Mouse (Mus musculus): ENCODE results near the gene Rnf225. TPM values are rescaled to one million over a fixed set of nuclear protein-coding genes. Genes with fewer than 3 reads are reported as not detected.

The Rnf225 gene
- polyA plus RNA-seq, 1 experiment from 2014 or later, result 2.3 TPM

- no peaks in the 10 kb centered on the region for H3K36me3 ChIP-seq (ENCODE audit: control insufficient read depth, insufficient read depth, low read length)
Observed at GRCm38 (mm10) chr7:12943488-12943887, 16.3 kb downstream of the Rnf225 start.

DNA sequence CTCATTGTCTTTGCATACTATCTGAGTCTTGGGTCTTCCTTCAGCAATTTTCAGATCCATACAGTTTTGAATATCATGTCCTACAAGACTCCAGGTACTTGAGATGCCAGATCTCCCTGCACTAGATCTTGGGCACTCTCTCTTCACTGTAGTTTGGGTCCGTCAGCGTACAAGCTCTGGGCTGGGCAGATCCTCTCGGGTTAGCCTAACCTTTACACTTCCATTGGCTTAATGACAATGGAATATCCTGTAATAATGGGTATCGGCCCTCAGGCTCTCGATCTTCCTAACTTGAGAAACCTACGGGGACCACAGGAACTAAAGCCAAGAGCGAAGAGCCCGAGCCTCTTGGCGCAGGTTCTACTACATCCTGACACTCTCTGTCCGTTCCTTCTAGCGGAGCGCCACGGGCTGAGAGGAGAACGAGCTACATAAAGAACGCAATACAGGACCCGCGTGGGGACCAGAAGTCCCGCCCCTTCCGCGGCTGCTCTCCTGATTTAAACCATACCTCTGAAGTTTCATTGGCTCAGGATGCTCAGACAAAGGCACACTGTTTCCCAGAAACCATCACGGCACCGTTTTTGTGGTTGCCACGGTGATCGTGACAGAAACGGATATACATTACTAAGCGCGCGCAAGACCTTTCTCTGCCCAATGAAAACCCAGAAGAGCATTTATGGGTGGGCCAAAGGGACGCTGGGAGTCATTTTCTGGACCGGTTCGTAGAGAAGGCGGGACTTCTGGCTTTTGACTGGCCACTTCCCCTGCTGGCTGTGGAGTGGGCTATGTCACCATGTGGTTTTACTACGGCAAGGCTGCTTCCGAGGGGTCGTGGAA lies 22.0 kb downstream of the Rnf225 start:
- Histone ChIP-seq H3K9me3 (replicated peaks; ENCODE audit: control insufficient read depth, low read length) (no peaks in the 10 kb centered on the region), H3K4me1 (ENCODE audit: control insufficient read depth, insufficient read depth, low read length) (peaks cover 4% of the 10 kb centered on the region; the same call in 1 of the 2 replicates), H3K27ac (ENCODE audit: low read length) (peak overlapping the region; percentile 82), H3K9ac (ENCODE audit: low read length) (peak overlapping the region; percentile 74), H3K36me3 (ENCODE audit: control insufficient read depth, insufficient read depth, low read length) (no peaks in the 10 kb centered on the region), H3K4me2 (ENCODE audit: low read depth, low read length) (peak overlapping the region; percentile 72), H3K4me3 (replicated peaks; ENCODE audit: low read length) (peak overlapping the region; percentile 47), H3K27me3 (ENCODE audit: control insufficient read depth, insufficient read depth, low read length) (no peaks in the 10 kb centered on the region)
- ATAC-seq (ENCODE audit: insufficient read depth, low FRiP score), result peak; percentile 99
- WGBS, result 10% methylated on average over 35 of the region's 35 CpGs

More at GRCm38 (mm10) chr7:12943488-12943887, 16.3 kb downstream of the Rnf225 start:
- no peak overlapping the region for H3K27ac ChIP-seq (ENCODE audit: low read length)
- no peaks in the 10 kb centered on the region for H3K9me3 ChIP-seq (replicated peaks; ENCODE audit: control insufficient read depth, low read length)
- no peak overlapping the region for H3K9ac ChIP-seq (ENCODE audit: low read length)
- no peaks in the 10 kb centered on the region for H3K4me1 ChIP-seq (ENCODE audit: control insufficient read depth, insufficient read depth, low read length)
- no peak for ATAC-seq (ENCODE audit: insufficient read depth, low FRiP score)
- no peak overlapping the region for H3K4me3 ChIP-seq (replicated peaks; ENCODE audit: low read length)
- H3K27me3 ChIP-seq (ENCODE audit: control insufficient read depth, insufficient read depth, low read length), result no peaks in the 10 kb centered on the region
- no peak overlapping the region for H3K4me2 ChIP-seq (ENCODE audit: low read depth, low read length)

GRCm38 (mm10) chr7:12949872-12950229 lies 22.6 kb downstream of the Rnf225 start:
- no peaks in the 10 kb centered on the region for H3K36me3 ChIP-seq (ENCODE audit: control insufficient read depth, insufficient read depth, low read length)
- peak overlapping the region; percentile 72 for H3K4me2 ChIP-seq (ENCODE audit: low read depth, low read length)
- peak; percentile 25 for ATAC-seq (ENCODE audit: insufficient read depth, low FRiP score)
- 3% methylated on average over 16 of the region's 16 CpGs for whole genome bisulfite sequencing
- peak overlapping the region; percentile 69 for H3K27ac ChIP-seq (ENCODE audit: low read length)
- peak overlapping the region; percentile 47 for H3K4me3 ChIP-seq (replicated peaks; ENCODE audit: low read length)
- peaks cover 4% of the 10 kb centered on the region; the same call in 1 of the 2 replicates for H3K4me1 ChIP-seq (ENCODE audit: control insufficient read depth, insufficient read depth, low read length)
- H3K9ac ChIP-seq (ENCODE audit: low read length), result peak overlapping the region; percentile 74
- no peaks in the 10 kb centered on the region for H3K27me3 ChIP-seq (ENCODE audit: control insufficient read depth, insufficient read depth, low read length)
- H3K9me3 ChIP-seq (replicated peaks; ENCODE audit: control insufficient read depth, low read length), result no peaks in the 10 kb centered on the region

- Histone ChIP-seq H3K4me2 (ENCODE audit: low read depth, low read length) (no peak overlapping the region), H3K4me3 (replicated peaks; ENCODE audit: low read length) (no peak overlapping the region), H3K27me3 (ENCODE audit: control insufficient read depth, insufficient read depth, low read length) (no peaks in the 10 kb centered on the region), H3K36me3 (ENCODE audit: control insufficient read depth, insufficient read depth, low read length) (no peaks in the 10 kb centered on the region), H3K4me1 (ENCODE audit: control insufficient read depth, insufficient read depth, low read length) (peaks cover 4% of the 10 kb centered on the region; the same call in 1 of the 2 replicates), H3K9me3 (replicated peaks; ENCODE audit: control insufficient read depth, low read length) (no peaks in the 10 kb centered on the region), H3K9ac (ENCODE audit: low read length) (no peak overlapping the region), H3K27ac (ENCODE audit: low read length) (no peak overlapping the region)
- no peak for ATAC-seq (ENCODE audit: insufficient read depth, low FRiP score)
- WGBS, result 45% methylated on average over 3 of the region's 3 CpGs
Observed at GRCm38 (mm10) chr7:12954896-12955295, 27.7 kb downstream of the Rnf225 start.

GRCm38 (mm10) chr7:12957511-12957910 lies 30.3 kb downstream of the Rnf225 start:
- no peak overlapping the region for H3K9ac ChIP-seq (ENCODE audit: low read length)
- ATAC-seq (ENCODE audit: insufficient read depth, low FRiP score), result no peak
- 72% methylated on average over 5 of the region's 5 CpGs for WGBS

GRCm38 (mm10) chr7:12958948-12959347 lies 31.7 kb downstream of the Rnf225 start:
- Histone ChIP-seq H3K27me3 (ENCODE audit: control insufficient read depth, insufficient read depth, low read length) (no peaks in the 10 kb centered on the region), H3K9me3 (replicated peaks; ENCODE audit: control insufficient read depth, low read length) (no peaks in the 10 kb centered on the region), H3K9ac (ENCODE audit: low read length) (no peak overlapping the region), H3K36me3 (ENCODE audit: control insufficient read depth, insufficient read depth, low read length) (no peaks in the 10 kb centered on the region), H3K4me3 (replicated peaks; ENCODE audit: low read length) (no peak overlapping the region), H3K4me2 (ENCODE audit: low read depth, low read length) (no peak overlapping the region), H3K4me1 (ENCODE audit: control insufficient read depth, insufficient read depth, low read length) (no peaks in the 10 kb centered on the region), H3K27ac (ENCODE audit: low read length) (no peak overlapping the region)
- 70% methylated on average over 4 of the region's 4 CpGs for WGBS
- ATAC-seq (ENCODE audit: insufficient read depth, low FRiP score), result no peak

More at GRCm38 (mm10) chr7:12957511-12957910, 30.3 kb downstream of the Rnf225 start:
- Histone ChIP-seq H3K9me3 (replicated peaks; ENCODE audit: control insufficient read depth, low read length) (no peaks in the 10 kb centered on the region), H3K4me2 (ENCODE audit: low read depth, low read length) (no peak overlapping the region), H3K36me3 (ENCODE audit: control insufficient read depth, insufficient read depth, low read length) (no peaks in the 10 kb centered on the region), H3K27ac (ENCODE audit: low read length) (no peak overlapping the region), H3K4me3 (replicated peaks; ENCODE audit: low read length) (no peak overlapping the region), H3K4me1 (ENCODE audit: control insufficient read depth, insufficient read depth, low read length) (no peaks in the 10 kb centered on the region), H3K27me3 (ENCODE audit: control insufficient read depth, insufficient read depth, low read length) (no peaks in the 10 kb centered on the region)

- Histone ChIP-seq H3K36me3 (ENCODE audit: control insufficient read depth, insufficient read depth, low read length) (no peaks in the 10 kb centered on the region), H3K4me1 (ENCODE audit: control insufficient read depth, insufficient read depth, low read length) (no peaks in the 10 kb centered on the region), H3K27ac (ENCODE audit: low read length) (no peak overlapping the region), H3K9ac (ENCODE audit: low read length) (no peak overlapping the region), H3K9me3 (replicated peaks; ENCODE audit: control insufficient read depth, low read length) (no peaks in the 10 kb centered on the region), H3K4me2 (ENCODE audit: low read depth, low read length) (no peak overlapping the region), H3K27me3 (ENCODE audit: control insufficient read depth, insufficient read depth, low read length) (no peaks in the 10 kb centered on the region), H3K4me3 (replicated peaks; ENCODE audit: low read length) (no peak overlapping the region)
- 30% methylated on average over 4 of the region's 4 CpGs for WGBS
- ATAC-seq (ENCODE audit: insufficient read depth, low FRiP score), result no peak
Observed at GRCm38 (mm10) chr7:12959718-12960117, 32.5 kb downstream of the Rnf225 start.

GRCm38 (mm10) chr7:12961511-12962141 lies 34.4 kb downstream of the Rnf225 start:
- no peaks in the 10 kb centered on the region for H3K9me3 ChIP-seq (replicated peaks; ENCODE audit: control insufficient read depth, low read length)
- no peaks in the 10 kb centered on the region for H3K27me3 ChIP-seq (ENCODE audit: control insufficient read depth, insufficient read depth, low read length)
- peak overlapping the region; percentile 63 for H3K4me2 ChIP-seq (ENCODE audit: low read depth, low read length)
- 2% methylated on average over 29 of the region's 29 CpGs for WGBS
- H3K4me1 ChIP-seq (ENCODE audit: control insufficient read depth, insufficient read depth, low read length), result peaks cover 7% of the 10 kb centered on the region
- H3K27ac ChIP-seq (ENCODE audit: low read length), result peak overlapping the region; percentile 81
- peak; percentile 76; the same call in 1 of the 2 replicates for ATAC-seq (ENCODE audit: insufficient read depth, low FRiP score)
- peak overlapping the region; percentile 53 for H3K4me3 ChIP-seq (replicated peaks; ENCODE audit: low read length)
- H3K9ac ChIP-seq (ENCODE audit: low read length), result peak overlapping the region; percentile 69
- H3K36me3 ChIP-seq (ENCODE audit: control insufficient read depth, insufficient read depth, low read length), result no peaks in the 10 kb centered on the region

GRCm38 (mm10) chr7:12965678-12966091 lies 38.5 kb downstream of the Rnf225 start, which contains the start of gene Zfp324:
Gene Zfp324, plus strand, starts transcription at chr7:12965838.
- peak within 1 kb of the TSS; percentile 96 for H3K9ac ChIP-seq (ENCODE audit: low read length)
- peaks cover 13% of the 10 kb centered on the region for H3K4me1 ChIP-seq (ENCODE audit: control insufficient read depth, insufficient read depth, low read length)
- H3K27ac ChIP-seq (ENCODE audit: low read length), result peak within 1 kb of the TSS; percentile 89
- no peaks in the 10 kb centered on the region for H3K9me3 ChIP-seq (replicated peaks; ENCODE audit: control insufficient read depth, low read length)
- H3K4me2 ChIP-seq (ENCODE audit: low read depth, low read length), result peak within 1 kb of the TSS; percentile 92
- H3K36me3 ChIP-seq (ENCODE audit: control insufficient read depth, insufficient read depth, low read length), result peaks cover 12% of the 10 kb centered on the region; the same call in 1 of the 2 replicates
- no peaks in the 10 kb centered on the region for H3K27me3 ChIP-seq (ENCODE audit: control insufficient read depth, insufficient read depth, low read length)
- H3K4me3 ChIP-seq (replicated peaks; ENCODE audit: low read length), result peak within 1 kb of the TSS; percentile 78
- WGBS, result under 1% methylated on average over 23 of the region's 23 CpGs
- peak; percentile 92 for ATAC-seq (ENCODE audit: insufficient read depth, low FRiP score)
